Mouse (Mus musculus): Measurements from ENCODE around the gene Susd2. TPM values are rescaled to one million over a fixed set of nuclear protein-coding genes. Genes with fewer than 3 reads are reported as not detected.

Susd2 gene
- polyA plus RNA-seq, 1 experiment: 261 TPM

DNA sequence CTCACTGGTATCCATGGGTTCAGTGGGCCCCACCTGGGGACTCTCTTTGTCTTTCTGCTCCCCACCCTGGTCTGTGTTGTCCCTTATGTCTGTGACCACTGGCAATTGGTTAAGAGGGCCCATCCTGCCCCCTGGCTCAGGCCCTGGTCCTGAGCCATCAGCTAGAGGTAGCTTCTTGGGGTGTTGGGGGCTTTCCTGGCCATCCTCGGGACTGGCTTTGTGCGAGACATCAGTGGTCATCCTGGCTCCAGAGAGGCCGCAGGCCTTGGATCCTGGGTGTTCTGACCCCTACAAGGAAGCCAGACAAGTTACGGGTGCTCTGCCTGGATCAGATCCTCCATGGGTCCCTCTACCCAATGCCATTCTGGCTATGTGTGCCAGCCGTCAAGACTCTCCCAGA lies 13.4 kb upstream of the Susd2 start:
- Histone ChIP-seq H3K4me1 (ENCODE audit: control insufficient read depth, insufficient read depth, insufficient read length, low read length) (peaks cover 7% of the 10 kb centered on the region), H3K27ac (ENCODE audit: insufficient read depth, low read depth, low read length) (no peak overlapping the region), H3K4me3 (ENCODE audit: low read depth, low read length) (no peak overlapping the region), H3K27me3 (ENCODE audit: control insufficient read depth, insufficient read depth, low read length) (no peaks in the 10 kb centered on the region), H3K36me3 (ENCODE audit: control insufficient read depth, insufficient read depth, low read length) (peaks cover 58% of the 10 kb centered on the region)
- WGBS: 90% methylated on average over 5 of the region's 5 CpGs
- TF ChIP-seq POLR2A (IDR thresholded peaks at IDR 0.05; ENCODE audit: low read depth, low read length): no peak
- no peak for TF ChIP-seq CTCF (IDR thresholded peaks at IDR 0.05; ENCODE audit: extremely low read depth, insufficient read length, insufficient replicate concordance, low read depth, low read length)

DNA sequence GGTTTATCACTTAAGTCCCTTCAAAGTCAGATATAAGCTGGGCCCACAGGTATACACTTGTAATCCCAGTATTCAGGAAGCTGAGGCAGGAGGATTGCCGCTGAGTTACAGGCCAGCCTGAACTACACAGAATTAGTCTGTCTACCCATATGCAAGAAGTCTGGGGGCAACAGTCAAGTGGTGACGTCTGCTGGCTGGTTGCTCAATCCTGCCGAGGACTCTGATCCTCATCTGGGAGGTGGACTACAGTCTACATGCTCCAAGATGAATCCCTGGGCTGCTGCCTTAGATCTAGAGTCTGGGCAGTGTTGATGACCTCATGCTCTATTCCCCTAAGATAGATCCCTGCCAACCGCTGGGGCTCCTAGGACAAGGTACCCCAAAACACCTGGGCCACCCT lies 10.2 kb upstream of the Susd2 start:
- peak overlapping the region; percentile 35; the same call in 1 of the 2 replicates for H3K27ac ChIP-seq (ENCODE audit: insufficient read depth, low read depth, low read length)
- no peak overlapping the region for H3K4me3 ChIP-seq (ENCODE audit: low read depth, low read length)
- 66% methylated on average over 4 of the region's 4 CpGs for WGBS
- H3K4me1 ChIP-seq (ENCODE audit: control insufficient read depth, insufficient read depth, insufficient read length, low read length): peaks cover 15% of the 10 kb centered on the region
- TF ChIP-seq POLR2A (IDR thresholded peaks at IDR 0.05; ENCODE audit: low read depth, low read length): no peak
- no peak for TF ChIP-seq CTCF (IDR thresholded peaks at IDR 0.05; ENCODE audit: extremely low read depth, insufficient read length, insufficient replicate concordance, low read depth, low read length)
- H3K27me3 ChIP-seq (ENCODE audit: control insufficient read depth, insufficient read depth, low read length): no peaks in the 10 kb centered on the region
- H3K36me3 ChIP-seq (ENCODE audit: control insufficient read depth, insufficient read depth, low read length): peaks cover 68% of the 10 kb centered on the region

DNA sequence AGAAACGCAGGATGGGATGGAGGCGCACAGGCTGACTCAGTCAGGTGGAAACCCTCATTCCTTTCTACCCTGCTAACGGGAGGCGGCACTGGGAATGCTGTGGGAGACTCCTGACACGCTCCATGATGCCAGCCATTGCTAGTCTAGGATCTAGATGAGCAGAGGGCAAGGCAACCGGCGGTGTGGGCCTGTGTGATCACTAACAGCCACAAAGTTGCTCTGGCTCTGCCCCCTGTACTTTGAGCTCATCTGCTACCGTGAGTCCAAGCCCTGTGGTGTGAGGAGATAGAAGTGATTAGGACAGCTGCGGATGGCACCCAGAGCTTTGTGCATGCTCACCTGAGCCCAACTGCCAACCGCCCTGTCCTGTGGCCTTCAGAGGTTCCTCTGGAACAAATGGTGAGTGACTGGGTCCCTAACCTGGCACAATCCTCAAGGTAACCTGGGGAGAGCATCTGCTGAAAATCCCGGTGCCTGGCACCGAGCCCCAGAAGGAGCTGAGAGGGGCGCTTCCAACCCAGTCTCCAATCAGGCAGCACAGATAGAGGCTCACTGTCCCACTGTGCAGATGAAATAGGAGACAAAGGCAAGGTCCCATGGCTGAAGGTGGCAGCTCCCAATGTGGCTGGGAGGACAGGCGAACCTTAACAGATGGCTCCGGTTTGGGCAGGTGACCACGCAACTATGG lies 7.7 kb upstream of the Susd2 start:
- H3K4me3 ChIP-seq (ENCODE audit: low read depth, low read length): no peak overlapping the region
- 82% methylated on average over 16 of the region's 16 CpGs for WGBS
- peaks cover 65% of the 10 kb centered on the region for H3K36me3 ChIP-seq (ENCODE audit: control insufficient read depth, insufficient read depth, low read length)

DNA sequence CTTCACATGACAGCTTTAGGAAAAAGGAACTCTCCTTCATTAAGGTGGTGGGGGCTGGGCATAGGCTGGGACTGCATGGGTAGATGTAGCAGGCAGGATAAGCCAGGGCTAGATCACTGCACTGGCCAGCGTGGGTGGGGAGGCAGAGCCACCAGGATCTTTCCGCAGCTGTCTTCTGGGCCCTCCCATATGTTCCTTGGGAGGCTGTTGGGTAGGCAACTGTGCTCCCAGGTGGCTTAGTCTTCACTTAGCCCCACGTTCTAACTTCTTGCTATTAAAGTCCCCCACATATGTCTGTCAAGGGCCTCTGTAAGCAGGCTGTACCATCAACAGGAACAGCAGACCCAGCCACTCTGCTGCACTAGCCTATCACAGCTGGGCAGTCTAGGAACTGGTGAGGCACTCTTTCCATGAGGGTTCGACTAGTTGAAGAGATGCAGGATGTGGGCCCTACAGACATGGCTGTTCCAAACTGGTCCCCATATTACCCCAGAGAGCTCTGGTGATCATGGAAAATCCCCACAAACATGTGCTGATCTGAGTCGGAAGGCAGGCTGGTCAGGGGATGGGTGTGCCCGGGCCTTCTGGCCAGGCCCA lies 6.6 kb upstream of the Susd2 start:
- 89% methylated on average over 6 of the region's 6 CpGs for whole genome bisulfite sequencing
- TF ChIP-seq POLR2A (IDR thresholded peaks at IDR 0.05; ENCODE audit: low read depth, low read length) (no peak), CTCF (IDR thresholded peaks at IDR 0.05; ENCODE audit: extremely low read depth, insufficient read length, insufficient replicate concordance, low read depth, low read length) (no peak)
- Histone ChIP-seq H3K4me3 (ENCODE audit: low read depth, low read length) (no peak overlapping the region), H3K27ac (ENCODE audit: insufficient read depth, low read depth, low read length) (no peak overlapping the region), H3K4me1 (ENCODE audit: control insufficient read depth, insufficient read depth, insufficient read length, low read length) (peaks cover 11% of the 10 kb centered on the region), H3K36me3 (ENCODE audit: control insufficient read depth, insufficient read depth, low read length) (peaks cover 64% of the 10 kb centered on the region), H3K27me3 (ENCODE audit: control insufficient read depth, insufficient read depth, low read length) (no peaks in the 10 kb centered on the region)

More for the DNA sequence above, 7.7 kb upstream of the Susd2 start:
- peaks cover 15% of the 10 kb centered on the region for H3K4me1 ChIP-seq (ENCODE audit: control insufficient read depth, insufficient read depth, insufficient read length, low read length)
- no peaks in the 10 kb centered on the region for H3K27me3 ChIP-seq (ENCODE audit: control insufficient read depth, insufficient read depth, low read length)
- TF ChIP-seq POLR2A (IDR thresholded peaks at IDR 0.05; ENCODE audit: low read depth, low read length): no peak
- TF ChIP-seq CTCF (IDR thresholded peaks at IDR 0.05; ENCODE audit: extremely low read depth, insufficient read length, insufficient replicate concordance, low read depth, low read length): no peak
- peak overlapping the region; percentile 51; the same call in 1 of the 2 replicates for H3K27ac ChIP-seq (ENCODE audit: insufficient read depth, low read depth, low read length)

DNA sequence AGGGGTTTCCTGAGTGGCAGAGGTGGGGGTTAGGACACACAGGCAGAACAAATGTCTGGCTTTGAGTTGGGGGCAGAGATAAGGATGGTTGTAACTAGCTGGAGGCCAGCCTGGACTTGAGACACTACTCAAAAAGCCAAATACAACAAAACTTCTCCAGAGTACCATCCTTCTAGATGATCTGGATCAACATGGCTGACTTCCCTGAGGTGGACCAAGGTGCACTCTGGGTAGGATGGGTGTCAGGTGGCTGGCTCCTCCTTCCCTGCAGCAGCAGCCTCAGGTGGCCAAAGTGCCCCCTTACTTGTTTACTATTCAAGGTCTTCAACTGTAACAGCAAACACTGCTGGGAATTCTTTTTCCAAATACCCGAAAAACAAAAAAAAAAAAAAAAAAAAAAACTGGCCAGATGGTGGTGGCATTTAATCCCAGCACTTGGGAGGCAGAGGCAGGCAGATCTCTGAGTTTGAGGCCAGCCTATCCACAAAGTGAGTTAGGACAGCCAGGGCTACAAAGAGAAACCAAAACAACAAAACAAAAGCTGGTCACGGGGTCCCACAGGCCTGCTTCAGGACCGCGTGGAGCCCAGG lies 5.7 kb upstream of the Susd2 start:
- H3K36me3 ChIP-seq (ENCODE audit: control insufficient read depth, insufficient read depth, low read length): peaks cover 58% of the 10 kb centered on the region
- no peaks in the 10 kb centered on the region for H3K27me3 ChIP-seq (ENCODE audit: control insufficient read depth, insufficient read depth, low read length)
- no peak overlapping the region for H3K27ac ChIP-seq (ENCODE audit: insufficient read depth, low read depth, low read length)
- H3K4me1 ChIP-seq (ENCODE audit: control insufficient read depth, insufficient read depth, insufficient read length, low read length): peaks cover 11% of the 10 kb centered on the region
- TF ChIP-seq POLR2A (IDR thresholded peaks at IDR 0.05; ENCODE audit: low read depth, low read length) (no peak), CTCF (IDR thresholded peaks at IDR 0.05; ENCODE audit: extremely low read depth, insufficient read length, insufficient replicate concordance, low read depth, low read length) (no peak)
- 91% methylated on average over 4 of the region's 4 CpGs for WGBS
- H3K4me3 ChIP-seq (ENCODE audit: low read depth, low read length): no peak overlapping the region

DNA sequence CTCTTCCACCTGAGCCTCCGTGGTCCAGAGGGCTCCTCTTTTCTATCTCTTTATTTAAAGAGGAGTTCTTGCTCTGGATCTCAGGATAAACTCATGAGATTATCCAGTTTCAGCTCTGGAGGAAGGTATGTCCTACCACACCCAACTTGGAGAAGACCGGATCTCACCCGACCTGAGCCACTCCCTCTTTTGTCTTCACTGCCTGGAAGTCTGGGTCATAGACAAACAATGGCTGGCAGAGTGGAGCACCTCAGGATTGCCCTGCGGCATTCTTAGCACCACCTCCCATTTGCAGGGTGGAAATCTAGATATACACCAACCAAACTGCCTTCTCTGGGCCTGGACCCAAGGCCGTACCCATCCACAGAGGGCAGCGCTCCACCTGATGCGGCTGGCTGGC lies 5.2 kb upstream of the Susd2 start:
- H3K4me3 ChIP-seq (ENCODE audit: low read depth, low read length): no peak overlapping the region
- H3K36me3 ChIP-seq (ENCODE audit: control insufficient read depth, insufficient read depth, low read length): peaks cover 54% of the 10 kb centered on the region
- peaks cover 15% of the 10 kb centered on the region for H3K4me1 ChIP-seq (ENCODE audit: control insufficient read depth, insufficient read depth, insufficient read length, low read length)
- H3K27me3 ChIP-seq (ENCODE audit: control insufficient read depth, insufficient read depth, low read length): no peaks in the 10 kb centered on the region
- no peak overlapping the region for H3K27ac ChIP-seq (ENCODE audit: insufficient read depth, low read depth, low read length)
- WGBS: 67% methylated on average over 7 of the region's 7 CpGs
- TF ChIP-seq CTCF (IDR thresholded peaks at IDR 0.05; ENCODE audit: extremely low read depth, insufficient read length, insufficient replicate concordance, low read depth, low read length) (no peak), POLR2A (IDR thresholded peaks at IDR 0.05; ENCODE audit: low read depth, low read length) (no peak)

DNA sequence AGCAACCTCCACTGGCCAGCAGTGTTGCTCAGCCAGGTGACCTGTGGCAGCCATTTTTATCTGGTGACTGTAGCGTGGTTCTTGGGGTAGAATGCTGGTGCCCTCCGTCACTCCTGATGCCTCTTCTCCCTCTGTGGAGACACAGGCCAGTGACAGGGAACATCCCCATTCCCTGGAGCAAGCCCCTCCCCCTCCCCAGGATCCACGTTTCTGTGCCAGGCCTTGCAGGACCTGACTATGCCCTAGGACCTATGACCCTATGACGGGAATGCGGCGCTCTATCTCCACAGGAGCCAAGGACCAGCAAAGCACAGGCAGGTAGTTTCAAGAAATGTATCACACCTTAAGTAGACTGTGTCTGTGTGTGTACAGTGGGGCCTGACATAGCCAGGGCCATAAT lies 4.3 kb upstream of the Susd2 start:
- 90% methylated on average over 6 of the region's 6 CpGs for WGBS
- Histone ChIP-seq H3K27ac (ENCODE audit: insufficient read depth, low read depth, low read length) (no peak overlapping the region), H3K4me1 (ENCODE audit: control insufficient read depth, insufficient read depth, insufficient read length, low read length) (peaks cover 20% of the 10 kb centered on the region), H3K27me3 (ENCODE audit: control insufficient read depth, insufficient read depth, low read length) (no peaks in the 10 kb centered on the region), H3K4me3 (ENCODE audit: low read depth, low read length) (no peak overlapping the region), H3K36me3 (ENCODE audit: control insufficient read depth, insufficient read depth, low read length) (peaks cover 51% of the 10 kb centered on the region)
- TF ChIP-seq CTCF (IDR thresholded peaks at IDR 0.05; ENCODE audit: extremely low read depth, insufficient read length, insufficient replicate concordance, low read depth, low read length) (no peak), POLR2A (IDR thresholded peaks at IDR 0.05; ENCODE audit: low read depth, low read length) (no peak)
